Mouse (Mus musculus): Measurements from ENCODE around the gene Rara.

Rara gene

DNA sequence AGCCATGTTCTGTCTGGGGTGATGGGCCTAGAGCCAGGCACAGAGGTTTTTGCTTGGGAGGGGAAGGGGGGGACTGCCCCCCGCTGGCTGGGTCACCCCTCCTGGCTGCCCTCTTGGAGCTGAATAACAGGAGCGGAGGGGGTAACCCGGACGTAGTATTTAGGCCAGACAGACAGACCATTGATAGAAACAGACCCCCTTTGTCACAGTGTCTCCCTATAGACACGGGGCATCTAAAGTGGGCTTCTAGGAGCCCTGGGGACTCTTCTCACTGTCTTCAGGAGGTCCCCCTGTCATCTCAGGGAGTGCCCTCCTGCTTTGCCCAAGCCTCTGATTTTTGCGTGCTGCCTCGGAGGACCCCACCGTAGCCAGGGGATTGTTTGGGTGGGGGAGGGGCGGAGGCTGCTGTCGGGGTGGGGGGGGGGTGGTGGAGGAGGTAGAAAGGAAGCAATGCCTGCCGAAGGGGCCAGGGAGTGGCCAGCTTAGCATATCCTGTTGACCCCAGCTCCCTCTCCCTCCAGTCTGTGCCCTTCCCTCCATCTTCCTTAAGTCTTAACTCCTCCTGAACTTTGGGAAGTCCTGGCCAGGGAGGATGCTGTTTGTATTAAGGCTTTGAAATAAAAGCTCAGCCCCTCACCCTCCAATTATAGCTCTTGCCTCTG lies 37.9 kb downstream of the Rara start:
- DNase-seq (ENCODE audit: extremely low spot score, low read depth, low spot score): no peak

DNA sequence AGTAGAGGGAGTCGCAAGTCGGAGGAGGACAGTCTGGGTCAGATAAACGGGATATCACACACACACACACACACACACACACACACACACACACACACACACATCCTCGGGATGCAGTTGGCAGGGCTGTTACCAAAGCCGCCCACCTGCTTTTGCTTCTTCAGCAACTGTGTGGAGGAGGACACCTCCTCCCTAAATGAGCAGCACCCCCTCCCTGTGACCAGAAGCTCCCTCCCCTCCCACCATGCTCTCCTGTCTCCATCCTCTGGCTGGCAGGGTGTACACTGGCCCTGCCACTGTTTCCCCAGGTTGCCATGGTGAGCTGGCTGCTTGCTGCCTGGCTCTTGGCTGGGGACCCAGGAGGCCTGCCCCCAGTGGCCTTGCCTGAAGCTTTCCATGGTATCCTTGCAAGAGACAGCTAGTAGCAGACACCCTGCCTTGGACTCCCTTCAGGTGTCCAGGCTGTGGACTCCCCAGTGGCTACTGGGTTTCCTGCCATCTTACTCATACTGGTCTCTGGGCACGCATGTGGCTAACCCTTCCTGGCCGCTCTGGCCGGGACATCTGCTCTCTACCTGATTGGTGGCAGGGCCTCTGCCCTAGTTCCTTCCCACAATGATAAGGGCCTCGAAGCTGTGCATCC lies 39.0 kb downstream of the Rara start:
- no peak for DNase-seq (ENCODE audit: extremely low spot score, low read depth, low spot score)

DNA sequence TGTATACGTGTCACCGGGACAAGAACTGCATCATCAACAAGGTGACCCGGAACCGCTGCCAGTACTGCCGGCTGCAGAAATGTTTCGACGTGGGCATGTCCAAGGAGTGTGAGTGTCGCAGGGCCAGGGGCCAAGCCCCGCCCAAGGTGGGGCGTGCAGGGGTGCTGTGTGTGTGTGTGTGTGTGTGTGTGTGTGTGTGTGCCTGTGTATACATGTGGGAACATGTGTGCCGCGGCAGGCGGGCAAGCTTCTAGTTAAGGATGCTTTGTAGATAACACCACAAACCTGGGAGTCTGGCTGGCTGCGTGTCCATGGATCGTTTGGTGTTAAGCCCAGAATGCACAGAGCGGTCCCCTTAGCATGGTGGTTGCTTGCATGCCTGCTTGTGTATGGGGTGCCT lies 40.5 kb downstream of the Rara start:
- no peak for DNase-seq (ENCODE audit: extremely low spot score, low read depth, low spot score)

DNA sequence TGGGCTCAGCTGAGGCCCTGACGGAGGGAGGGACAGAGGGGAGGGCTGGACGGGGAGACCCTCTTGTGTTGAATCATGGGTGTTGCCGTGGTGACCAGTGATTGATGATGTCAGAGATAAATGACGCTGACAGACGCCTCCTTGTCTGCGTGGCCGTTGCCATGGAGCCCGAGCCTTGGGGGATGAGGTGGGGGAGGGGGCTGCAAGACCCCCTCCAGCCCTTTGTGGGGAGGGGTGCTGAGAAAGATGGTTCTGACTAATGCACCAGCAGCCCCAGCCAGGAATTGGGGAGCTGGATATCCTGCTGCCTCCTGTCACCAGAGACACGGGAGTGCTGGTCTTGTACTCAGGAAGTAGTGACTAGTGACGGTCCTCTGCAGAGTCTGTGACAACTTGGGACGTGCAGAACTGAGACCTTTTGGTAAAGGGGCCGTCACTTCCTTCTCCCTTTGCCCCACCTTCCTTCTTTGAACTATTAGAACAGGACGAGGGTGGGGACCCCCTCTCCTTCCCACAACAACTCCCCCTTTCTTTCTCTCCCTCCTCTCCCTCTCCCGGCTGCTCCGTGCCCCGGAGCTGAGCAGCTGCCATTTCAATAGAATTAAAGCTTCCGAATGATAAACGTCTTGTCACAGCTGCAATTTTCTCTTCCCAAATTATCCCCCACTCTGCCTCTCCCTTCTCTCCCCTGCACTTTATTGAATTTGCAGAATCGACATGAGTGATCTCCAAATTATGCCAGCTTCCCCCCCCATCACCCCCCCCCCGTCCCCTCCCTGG lies 41.3 kb downstream of the Rara start:
- no peak for DNase-seq (ENCODE audit: extremely low spot score, low read depth, low spot score)

DNA sequence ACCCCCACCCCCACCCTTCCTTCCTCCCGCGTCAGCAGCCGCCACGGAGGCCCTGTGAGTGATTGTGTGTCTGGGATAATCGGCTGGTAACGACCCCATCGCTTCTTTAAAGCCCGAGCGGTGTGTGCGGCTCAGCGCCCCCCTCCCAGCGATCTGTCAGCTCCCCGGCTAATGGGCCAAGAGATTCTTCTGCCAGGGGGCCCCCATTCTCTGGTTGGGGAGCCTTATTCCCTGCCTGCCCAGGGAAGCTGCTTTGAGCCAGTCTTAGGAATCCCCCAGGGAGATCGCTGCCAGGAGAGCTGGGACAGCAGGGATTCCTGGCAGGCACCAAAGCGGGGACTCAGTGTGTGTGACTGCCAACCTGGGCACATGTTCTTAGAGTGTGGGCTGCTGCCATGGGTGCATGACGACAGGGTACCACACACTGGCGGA lies 41.9 kb downstream of the Rara start:
- no peak for DNase-seq (ENCODE audit: extremely low spot score, low read depth, low spot score)

DNA sequence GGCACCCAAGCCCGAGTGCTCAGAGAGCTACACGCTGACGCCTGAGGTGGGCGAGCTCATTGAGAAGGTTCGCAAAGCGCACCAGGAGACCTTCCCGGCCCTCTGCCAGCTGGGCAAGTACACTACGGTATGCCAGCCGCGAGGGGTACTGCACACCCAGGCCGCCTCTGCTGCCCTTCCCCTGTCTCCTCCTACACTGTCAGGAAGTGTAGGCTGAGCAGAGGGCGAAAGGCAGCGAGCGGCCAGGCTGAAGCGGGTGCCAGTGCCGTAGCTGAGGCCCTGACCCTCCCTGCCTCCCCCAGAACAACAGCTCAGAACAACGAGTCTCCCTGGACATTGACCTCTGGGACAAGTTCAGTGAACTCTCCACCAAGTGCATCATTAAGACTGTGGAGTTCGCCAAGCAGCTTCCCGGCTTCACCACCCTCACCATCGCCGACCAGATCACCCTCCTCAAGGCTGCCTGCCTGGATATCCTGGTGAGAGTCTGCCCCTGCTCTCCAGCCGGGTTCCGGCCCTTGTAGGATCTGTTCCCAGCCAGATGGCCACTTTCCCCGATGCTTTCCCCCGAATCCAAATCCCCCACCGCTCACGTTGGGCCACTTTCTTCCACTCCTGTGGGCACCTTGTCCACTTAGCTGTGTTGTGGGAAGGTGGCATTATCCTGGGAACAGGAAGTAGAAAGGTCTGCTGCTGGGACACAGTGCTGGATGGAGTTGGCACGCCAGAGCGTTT lies 42.7 kb downstream of the Rara start:
- no peak for DNase-seq (ENCODE audit: extremely low spot score, low read depth, low spot score)

DNA sequence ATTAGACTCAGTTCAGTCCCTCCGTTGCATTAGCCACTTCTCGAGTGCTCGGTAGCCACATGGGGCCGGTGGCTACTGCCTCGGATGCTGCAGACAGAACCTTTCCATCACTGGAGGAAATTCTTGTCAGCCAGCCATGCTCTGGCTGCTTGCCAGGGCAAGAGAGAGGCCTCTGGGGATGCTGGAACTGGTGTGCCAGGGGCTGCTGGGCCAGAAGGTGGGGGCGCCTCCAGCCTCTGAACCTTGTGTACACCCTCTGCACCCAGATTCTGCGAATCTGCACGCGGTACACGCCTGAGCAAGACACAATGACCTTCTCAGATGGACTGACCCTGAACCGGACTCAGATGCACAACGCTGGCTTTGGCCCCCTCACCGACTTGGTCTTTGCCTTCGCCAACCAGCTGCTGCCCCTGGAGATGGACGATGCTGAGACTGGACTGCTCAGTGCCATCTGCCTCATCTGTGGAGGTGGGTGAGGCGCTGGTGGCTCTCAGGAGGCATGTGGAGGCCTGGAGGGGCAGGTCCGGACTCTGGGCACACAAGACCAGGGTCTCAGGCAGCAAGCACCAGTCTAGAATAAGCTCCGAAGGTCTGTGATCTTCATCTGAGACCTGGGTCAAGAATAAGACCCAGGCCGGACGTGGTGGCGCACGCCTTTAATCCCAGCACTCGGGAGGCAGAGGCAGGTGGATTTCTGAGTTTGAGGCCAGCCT lies 43.9 kb downstream of the Rara start:
- DNase-seq (ENCODE audit: extremely low spot score, low read depth, low spot score): no peak

DNA sequence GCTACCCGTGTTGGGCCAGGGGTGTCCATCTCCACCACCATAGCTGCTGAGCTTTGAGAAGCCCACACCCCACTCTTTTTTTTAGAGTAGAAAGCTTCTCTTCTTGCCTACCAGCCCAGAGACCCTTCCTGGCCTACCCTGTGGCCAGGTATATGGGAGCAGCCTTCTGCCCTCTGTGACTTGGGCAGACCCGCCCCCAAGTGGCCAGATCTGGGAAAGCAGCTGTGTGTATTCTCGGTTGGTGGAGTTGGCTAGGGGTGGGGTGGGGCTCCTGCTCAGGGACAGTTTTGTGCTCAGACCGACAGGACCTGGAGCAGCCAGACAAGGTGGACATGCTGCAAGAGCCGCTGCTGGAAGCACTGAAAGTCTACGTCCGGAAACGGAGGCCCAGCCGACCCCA lies 44.6 kb downstream of the Rara start:
- no peak for DNase-seq (ENCODE audit: extremely low spot score, low read depth, low spot score)

DNA sequence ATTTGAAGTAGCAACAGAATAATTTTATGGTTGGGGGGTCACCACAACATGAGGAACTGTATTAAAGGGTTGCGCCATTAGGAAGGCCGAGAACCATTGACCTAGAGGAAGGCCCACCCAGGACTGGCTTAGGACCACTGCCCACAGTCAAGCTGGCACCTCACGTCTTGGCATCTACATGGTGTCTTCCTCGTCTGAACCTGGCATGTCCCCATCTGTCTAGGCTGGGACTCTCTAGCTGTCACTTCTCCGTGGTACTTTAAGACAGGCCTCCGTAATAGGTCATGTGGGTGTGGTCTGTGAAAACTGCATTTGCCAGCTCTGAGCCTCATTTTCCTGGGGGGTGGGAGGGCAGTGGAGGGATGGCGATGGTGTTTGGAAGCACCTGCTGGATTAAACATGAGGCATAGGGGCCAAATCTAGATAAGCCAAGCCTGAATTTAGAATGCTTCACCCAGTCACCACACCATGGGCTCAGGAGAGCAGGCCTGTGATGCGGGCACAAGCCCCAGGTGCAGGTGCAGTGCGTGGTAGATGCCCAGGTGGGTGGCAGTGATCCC lies 45.3 kb downstream of the Rara start:
- no peak for DNase-seq (ENCODE audit: extremely low spot score, low read depth, low spot score)

DNA sequence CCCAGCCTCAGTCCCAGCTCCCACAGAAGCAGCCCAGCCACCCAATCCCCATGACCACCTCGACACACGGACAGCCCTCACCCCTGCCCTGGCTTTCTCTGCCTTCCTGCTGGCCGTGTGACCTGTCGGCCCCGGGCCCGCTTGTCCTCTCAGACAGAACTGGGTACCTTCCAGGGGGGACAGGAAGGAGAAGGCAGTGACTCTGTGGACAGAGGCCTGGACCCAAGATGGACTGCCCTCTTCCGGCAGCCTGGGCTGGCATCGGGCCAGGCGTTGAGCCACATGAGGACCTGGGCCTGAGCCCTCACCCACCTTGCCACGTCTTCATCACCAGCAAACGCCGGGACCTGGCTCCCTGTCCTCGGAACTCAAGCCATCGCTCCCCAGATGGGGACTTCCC lies 46.0 kb downstream of the Rara start:
- DNase-seq (ENCODE audit: extremely low spot score, low read depth, low spot score): no peak

DNA sequence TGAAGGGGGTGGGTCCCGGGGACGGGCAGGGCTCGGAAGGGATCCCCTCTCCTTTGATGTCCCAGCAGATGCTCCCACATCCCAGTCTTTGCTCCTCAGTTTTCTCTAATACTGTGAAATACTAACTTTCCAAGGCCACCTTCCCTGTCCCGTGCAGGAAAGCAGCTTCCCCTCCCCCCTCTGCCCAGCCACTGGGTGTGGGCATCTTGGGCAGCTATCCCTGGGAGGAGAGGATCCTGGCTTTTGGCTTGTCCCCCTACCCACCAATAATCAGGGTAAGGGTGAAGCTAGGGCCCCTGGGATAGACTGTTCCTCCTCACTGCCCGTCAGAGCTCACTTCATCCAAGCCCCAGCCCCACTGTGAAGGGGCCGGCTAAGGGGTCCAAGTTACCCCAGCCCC lies 46.6 kb downstream of the Rara start:
- no peak for DNase-seq (ENCODE audit: extremely low spot score, low read depth, low spot score)

DNA sequence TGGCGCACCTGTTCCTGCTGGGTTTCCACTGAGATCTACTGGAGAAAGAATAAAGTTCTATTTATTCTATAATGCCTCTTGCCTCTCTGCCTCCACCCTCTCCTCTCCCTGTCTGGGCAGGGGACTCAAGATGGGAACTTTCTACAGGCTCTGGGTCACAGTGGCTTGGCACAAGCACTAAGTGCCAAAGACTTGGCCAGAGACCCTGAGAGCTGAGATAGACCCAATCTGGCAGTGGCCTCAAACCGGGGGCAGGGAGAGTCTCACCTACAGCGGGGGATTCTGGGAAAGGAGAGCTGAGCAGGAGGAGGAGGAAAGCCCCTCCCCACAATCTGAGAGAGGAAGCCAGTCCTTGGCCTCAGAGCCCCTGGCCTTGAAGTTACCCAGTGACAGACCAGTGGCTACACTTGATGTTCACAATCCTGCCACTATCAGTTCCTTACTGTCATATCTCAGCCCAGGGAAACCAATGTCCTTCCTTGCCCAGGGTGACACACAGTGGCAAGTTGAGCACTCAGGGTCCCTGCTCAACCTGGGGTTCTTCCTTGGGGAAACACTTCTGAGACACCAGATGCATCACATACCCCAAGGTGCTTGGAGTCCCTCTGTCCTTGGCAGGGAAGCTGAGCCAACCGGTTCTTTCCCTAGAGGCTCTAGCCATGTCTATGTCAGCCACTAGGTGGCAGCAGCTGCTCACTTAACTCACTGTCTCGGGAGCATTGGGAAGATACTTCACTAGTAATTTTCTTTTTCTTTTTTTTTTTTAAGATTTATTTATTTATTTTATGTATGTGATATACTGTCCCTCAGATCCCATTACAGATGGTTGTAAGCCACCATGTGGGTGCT lies 47.5 kb downstream of the Rara start:
- no peak for DNase-seq (ENCODE audit: extremely low spot score, low read depth, low spot score)

DNA sequence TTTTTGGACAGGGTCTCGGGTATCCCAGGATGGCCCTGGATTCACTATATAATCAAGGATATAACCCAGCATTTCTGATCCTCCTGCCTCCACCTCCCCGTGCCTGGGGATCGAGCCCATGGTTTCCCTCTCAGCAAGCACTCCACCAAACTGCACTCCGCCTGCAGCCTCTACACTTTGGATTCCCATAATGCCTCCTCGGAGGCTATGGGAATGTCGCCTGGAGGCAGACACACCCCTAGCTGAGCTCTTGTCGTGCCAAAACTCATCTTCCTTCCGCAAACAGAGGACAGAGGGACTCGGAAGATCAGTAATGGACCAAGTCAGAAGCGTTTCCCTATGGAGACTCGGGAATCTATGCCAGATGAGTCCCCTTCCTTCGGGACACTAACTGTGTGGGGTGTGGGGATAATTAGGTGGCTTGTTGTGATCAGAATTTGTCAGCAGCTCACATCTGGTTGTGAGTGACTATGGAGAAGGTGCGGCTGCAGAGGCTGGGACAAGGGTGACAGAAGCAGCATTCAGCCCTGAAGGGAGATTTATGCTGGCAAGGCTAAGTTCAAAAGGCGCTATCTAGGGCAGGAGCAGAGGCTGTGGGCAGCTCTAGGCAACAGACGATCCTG lies 51.0 kb downstream of the Rara start:
- DNase-seq (ENCODE audit: extremely low spot score, low read depth, low spot score): no peak

DNA sequence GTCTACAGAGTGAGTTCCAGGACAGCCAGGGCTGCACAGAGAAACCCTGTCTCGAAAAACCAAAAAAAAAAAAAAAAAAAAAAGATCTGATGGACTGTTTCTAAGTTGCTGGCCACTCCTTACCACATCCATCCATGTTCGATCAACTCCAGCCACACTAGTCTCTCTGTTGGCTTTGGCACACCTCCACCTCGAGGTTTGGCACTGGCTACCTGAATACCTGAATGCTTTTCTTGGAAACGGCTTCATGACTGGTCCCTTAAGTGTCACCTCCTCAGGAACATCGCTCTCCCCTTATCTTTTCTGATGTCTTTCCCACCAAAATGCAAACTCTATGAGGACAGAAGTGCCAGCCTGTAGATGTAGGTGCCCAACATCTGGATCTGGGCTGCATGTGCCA lies 51.7 kb downstream of the Rara start:
- no peak for DNase-seq (ENCODE audit: extremely low spot score, low read depth, low spot score)

DNA sequence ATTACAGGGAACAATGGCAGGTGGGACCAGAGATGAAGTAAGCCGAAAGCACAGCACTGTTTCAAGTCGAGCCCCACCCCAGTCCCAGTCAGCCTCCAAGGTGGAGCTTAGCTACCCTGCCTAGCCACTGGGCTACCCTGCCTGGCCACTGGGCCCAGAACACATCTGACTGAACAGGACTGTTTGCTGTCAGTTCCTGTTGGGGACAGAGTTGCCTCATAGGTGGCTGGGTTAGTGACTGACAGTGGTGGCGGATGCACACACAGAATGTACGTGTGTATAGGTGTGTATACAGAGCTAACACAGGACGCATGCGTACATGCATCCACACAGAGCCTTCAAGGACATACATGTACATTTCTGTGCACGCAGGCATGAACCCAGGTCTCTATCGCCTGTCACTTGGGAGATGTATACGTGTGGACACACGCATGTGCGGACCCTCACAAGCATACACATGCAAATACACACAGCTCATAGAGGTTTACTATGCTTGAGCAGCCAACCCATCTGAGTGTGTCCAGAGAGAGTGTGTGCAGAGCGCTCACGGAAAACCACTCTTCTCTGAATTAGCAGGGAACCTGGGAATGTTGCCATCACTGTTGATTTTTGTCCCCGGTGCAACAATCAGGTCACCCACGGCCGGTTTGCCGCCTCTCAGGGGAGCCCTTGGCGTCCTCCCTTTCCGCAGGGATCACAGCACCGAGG lies 53.8 kb downstream of the Rara start:
- no peak for DNase-seq (ENCODE audit: extremely low spot score, low read depth, low spot score)

DNA sequence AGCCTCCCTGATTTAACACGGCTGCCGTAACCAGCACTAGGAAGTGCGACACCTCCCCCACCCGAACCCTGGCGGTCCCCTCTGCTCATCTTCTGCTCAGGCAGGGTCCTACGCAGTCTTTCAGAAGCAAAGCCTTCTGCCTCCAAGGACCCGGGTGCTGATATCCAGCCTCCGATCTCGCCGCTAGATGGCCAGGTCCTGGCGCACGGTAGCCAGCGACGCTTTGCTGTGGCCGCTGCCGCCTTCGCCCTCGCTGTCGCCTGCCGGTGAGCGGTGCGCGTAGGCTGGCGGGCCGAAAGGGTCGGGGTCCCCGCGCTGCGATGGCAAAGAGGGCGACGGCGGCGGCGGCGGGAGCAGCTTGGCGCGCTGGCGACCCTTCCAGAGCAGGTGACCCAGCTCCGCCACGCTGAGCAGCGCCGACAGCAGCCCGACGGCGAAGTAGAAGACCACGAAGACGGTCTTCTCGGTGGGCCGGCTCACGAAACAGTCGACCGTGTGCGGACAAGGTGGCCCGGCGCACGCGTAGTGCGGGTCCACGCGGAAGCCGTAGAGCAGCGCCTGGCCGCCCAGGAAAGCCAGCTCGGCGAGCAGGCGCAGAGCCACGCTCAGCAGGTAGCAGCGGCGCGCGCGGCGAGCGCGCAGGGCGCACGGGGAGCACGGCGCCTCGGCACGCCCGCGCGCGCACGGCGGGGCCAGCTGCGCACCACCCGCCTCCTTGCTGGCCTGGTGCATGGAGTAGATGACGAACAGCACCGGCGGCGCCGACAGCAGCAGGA lies 54.6 kb downstream of the Rara start:
- no peak for DNase-seq (ENCODE audit: extremely low spot score, low read depth, low spot score)

DNA sequence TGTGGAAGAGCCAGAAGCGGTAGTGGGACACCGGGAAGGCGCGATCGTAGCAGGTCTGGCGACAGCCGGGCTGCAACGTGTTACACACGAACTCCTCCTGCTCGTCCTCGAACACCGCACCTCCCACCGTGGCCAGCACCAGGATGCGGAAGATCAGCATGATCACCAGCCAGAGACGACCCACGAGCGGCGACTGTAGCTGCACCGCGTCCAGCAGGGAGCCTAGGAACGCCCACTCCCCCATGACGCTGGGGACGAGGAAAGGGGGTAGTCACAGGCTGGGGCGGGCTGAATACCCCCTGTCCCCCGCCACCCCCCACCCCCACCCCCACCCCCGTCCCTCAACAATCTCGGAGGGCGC lies 55.1 kb downstream of the Rara start, which contains the start of gene Gjd3:
TSS of gene Gjd3 (minus strand) at position 244 of the 361 bp plus-strand sequence.
- DNase-seq (ENCODE audit: extremely low spot score, low read depth, low spot score): no peak

DNA sequence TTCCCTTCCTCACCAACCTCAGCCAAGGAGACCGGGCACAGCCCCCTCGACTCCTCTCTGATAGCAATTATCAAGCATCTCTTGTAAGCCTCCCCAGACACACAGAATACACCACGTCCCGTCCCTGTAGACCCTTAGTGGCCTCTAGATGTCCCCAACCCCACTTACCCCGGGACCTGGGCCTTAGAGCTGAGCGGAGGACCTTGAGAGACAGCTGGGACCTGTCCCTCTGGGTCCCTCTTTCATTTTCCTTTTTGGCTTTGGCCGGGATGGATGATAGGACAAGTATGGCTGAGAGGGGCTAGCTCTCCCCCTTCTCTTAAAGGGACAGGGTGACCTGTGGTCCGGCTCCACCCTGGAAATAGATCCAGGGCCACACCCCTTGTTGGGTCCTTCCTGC lies 55.9 kb downstream of the Rara start:
- DNase-seq (ENCODE audit: extremely low spot score, low read depth, low spot score): no peak

Data from hindlimb bud, embryonic 11.5 days (tissue).